Mouse (Mus musculus) left cerebral cortex, adult 18-20 months (tissue): ENCODE data around the gene 5430419D17Rik. TPM values are rescaled to one million over a fixed set of nuclear protein-coding genes. Genes with fewer than 3 reads are reported as not detected.

Source experiments
- DNase-seq, 2 experiments: peaks; one replicate each; pipeline ENCODE4 v3.0.0; 2021 to 2022; ENCODE audit warnings: low spot score in 2 of 2, mixed read lengths in 1 of 2
- total RNA-seq, 2 experiments: library from RNA; stranded (reverse); gene quantifications; 2 replicates each; pipeline ENCODE4 v1.2.3; 2021

Gene 5430419D17Rik
- total RNA-seq, 2 experiments from 2014 or later: not detected

DNA sequence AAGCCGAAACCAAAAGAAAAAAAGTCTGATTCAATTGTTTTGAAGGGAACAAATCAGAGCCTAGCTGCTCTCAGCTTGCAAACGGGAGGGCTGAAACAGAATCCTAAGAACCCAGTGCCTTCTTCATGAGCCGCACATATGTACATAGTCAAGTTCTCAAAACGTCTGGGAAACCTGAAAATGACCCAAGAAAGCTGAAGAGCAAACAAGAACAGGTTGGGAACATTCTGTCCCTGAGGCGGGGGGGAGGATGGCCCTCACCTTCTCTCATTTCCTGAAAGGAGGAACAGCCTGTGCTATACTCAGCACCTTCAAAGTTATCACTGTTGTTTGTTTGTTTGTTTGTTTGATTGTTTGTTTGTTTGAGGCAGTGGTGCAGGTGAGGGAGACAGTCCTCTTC, 132.5 kb downstream of the 5430419D17Rik start:
- no peak for DNase-seq

DNA sequence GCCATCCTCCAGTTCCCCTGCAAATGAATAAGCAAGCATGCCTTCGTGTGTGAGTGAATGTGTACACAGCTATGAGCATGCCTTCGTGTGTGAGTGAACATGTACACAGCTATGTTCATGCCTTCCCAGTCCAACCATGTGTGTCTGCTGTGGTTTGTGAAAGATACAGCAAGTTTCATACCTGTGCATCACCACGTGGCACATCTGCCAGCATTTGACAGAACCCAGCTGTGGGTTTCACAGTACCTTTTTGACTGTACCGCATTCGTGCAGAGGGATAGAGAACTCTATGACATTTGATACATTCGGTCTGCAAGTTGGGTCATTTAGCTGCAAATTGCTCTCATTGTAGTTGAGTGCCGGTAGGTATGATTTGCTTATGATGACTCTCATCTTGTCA, 140.3 kb downstream of the 5430419D17Rik start:
- DNase-seq: no peak

DNA sequence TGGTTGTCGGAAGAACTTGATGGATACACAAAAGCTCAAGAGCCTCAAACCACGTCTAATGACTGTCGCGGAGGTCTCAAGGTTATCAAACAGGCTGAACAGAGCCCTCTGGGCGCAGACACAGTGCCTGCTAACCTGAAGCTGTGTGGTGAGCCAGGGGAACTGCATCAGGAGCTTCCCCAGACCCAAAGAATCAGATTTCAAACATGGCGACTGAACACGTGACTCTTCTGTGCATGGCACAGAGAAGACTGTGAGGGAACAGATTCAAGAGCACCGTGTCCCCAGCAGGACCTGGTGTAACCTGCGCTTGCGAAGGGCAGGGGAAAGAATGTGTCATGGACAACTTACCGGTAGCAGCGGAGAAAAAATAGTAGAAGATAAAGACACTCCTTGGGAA, 143.4 kb downstream of the 5430419D17Rik start:
- DNase-seq: no peak

DNA sequence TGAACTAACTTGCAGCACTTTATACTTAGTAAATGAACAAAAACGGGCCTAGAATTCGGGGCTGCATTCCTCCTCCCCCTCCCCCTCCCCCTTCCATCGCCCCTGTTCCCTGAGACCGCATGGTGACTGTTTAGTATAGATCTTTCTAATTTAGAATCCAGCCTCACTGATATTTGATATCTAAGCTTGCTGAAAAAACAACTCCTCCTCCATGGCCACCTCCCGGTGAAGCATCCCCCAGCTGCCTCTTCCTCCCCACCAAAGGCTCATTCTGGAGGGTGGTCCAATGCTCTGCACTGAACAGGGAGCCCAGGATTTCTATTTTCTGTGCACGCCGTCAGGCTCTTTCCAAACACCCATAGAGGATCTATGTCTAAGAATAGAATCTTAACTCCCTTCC, 144.1 kb downstream of the 5430419D17Rik start:
- no peak for DNase-seq

DNA sequence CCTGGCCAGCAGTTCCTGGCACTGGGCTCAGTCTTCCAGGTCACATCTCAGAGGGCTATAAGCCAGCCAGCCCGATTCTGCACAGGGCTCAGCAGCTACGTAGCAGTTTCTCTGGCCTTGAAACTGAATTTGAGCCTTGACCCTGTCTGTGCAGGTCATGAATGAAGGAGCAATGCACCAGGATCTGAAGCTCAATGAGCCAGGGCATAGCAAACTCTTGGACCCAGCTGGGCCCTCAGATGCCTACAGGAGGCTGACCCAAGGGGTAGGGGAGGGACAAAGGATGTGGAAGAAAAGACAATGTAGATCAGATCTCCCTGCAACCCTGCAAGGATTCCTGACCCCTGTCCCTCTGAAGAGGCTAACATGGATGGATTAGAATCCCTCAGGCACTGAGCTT, 148.0 kb downstream of the 5430419D17Rik start, which contains the start of gene Cuzd1:
Gene Cuzd1, minus strand, starts transcription at position 101 of the 400 bp plus-strand sequence.
- no peak for DNase-seq

DNA sequence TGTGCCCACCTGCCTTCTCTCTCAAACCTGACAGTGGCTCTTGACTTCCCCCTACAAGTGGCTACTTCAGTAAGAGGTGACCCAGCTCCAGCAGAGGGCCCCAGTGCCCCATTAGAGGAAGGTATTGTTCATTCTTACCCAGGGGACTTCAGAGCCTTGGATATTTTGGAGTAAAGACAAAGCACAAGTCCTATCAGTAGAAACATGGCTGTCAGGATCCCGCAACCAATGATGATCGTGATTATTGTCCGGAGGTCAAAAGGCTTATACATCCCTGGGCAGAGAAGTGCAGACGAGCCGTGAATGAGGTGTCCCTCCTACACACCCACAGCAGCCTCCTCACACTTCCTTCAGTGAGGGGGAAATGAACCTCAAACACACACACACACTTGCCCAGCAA, 152.9 kb downstream of the 5430419D17Rik start:
- no peak for DNase-seq

DNA sequence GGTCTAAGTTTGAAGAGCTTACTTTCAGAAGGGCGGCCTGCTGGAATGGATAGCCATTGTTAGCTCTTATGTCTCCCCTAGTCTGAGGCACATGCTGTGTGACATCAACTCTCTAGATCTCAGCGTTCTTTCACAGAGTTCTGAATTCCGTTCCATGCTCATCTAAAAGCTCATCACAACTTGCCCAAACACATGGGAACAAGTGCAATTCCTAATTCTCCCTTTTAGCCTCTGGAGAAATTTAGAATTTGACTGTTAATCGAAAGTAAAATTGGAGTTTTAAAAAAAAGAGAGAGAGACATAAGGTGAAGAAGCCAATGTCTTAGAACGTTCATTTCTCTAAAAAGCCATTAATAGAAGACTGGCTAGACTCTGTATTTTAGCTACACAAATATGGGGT, 155.2 kb downstream of the 5430419D17Rik start, which contains the start of gene Fam24b:
Gene Fam24b, minus strand, starts transcription at position 101 of the 400 bp plus-strand sequence.
- no peak for DNase-seq

DNA sequence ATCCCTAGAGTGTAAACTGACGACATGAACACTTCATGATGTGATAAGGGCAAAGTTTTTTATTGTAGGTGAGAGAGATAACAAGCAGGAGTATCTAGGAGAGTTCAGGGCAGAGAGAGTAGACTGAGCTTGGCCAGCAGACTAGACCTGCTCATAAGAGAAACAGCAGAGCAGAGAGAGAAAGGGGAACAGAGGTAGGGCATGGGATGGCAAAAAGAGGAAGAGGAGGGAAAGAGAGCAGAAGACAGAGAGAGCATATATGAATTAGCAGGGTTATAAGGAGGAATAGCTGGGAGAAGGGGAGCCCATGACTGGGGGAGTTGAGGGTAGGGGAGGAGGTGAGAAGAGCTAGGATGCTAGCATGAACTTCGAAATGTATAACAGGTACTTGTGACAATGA, 157.5 kb downstream of the 5430419D17Rik start:
- DNase-seq: no peak

DNA sequence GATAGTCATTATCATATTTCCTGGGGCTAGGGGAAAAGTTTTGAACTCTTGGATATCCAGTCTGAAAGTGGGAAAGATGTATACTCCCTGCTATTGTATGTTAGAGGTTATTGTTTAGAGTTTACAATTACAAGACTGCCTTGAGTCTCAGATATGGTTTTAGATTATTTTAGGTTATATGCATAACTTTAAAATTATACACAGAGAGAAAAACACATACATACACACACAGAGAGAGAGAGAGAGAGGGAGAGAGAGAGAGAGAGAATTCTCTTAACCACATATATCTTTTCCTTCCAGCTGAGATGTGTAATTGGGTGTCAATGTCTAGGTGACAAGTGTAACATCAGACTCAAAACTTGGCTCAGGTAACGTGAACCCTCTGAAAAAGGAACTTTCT, 159.4 kb downstream of the 5430419D17Rik start, which contains the start of gene Fam24a:
Gene Fam24a, plus strand, starts transcription at position 301 of the 400 bp plus-strand sequence.
- DNase-seq: no peak

DNA sequence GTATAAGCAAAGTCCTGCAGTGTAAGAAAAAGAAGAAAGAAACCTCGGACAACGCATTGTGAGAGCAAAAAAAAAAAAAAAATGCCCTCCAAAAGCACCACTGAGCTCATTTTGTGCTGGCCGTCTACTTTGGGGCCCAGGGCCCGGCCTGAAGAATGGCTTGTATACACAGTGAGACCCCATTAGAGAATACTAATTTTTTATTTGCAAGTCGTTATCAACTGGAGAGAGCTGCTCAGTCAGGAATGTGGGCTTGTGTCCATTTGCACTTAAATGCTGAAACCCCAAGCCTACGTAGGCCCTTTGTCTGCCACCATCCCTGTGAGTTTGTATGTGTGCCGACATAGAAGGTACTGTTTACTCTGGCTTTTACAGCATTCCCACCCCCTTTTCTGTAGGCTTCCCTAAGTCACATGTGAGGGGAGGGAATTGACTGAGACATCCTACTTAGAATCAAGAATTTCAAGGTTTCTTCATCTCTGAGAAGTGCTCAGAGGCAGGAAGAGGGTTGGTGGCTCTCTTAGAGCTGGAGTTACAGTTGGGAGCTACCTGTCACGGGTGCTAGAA, 163.4 kb downstream of the 5430419D17Rik start:
- DNase-seq: no peak

DNA sequence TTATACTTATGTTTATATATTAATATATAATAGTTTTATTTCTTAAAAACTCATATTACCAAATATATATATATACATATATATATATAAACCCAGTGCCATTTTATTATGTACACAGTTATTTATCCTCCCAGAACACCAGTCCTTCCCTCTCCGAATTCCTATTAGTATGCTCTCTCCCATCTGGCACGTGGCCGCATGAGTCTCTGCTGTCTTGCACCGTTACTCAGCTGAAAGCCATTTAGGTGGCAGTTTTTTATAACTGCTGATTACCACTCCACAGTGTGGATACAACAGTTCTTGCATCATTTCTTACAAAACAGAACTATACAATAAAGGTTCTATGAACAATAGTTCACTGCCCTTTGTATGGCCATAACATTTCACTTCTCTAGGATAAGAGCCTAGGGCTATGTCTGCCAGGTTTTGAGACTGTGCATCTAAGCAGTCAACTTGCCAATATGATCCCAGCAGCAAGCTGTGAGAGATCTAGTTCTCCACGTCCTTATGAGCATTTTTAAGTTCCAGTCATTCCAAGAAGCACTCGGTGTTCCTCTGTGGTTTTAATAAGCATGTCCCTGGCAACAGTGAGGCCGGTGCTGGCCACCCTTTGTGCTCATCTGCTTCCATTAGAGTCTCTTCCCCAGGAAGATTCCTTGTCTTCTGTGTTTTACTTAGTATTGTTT, 171.8 kb downstream of the 5430419D17Rik start:
- no peak for DNase-seq

Other genes with a start within 250 kb of the 5430419D17Rik start
- gene Htra1, start 238.3 kb upstream of the 5430419D17Rik start, total RNA-seq: 100 to 1,000 TPM; 179 to 186 TPM
- not detected for gene Dmbt1, start 142.3 kb upstream of the 5430419D17Rik start, total RNA-seq
- not detected for gene 4933402N03Rik, start 28.1 kb upstream of the 5430419D17Rik start, total RNA-seq
- not detected for gene Cuzd1, start 147.9 kb downstream of the 5430419D17Rik start, total RNA-seq
- gene Fam24b, start 155.1 kb downstream of the 5430419D17Rik start, total RNA-seq: not detected
- gene Fam24a, start 159.5 kb downstream of the 5430419D17Rik start, total RNA-seq: not detected
- 10 to 100 TPM; 29.0 to 29.1 TPM for gene 2310057M21Rik, start 188.4 kb downstream of the 5430419D17Rik start, total RNA-seq
- 10 to 100 TPM; 45.6 to 57.6 TPM for gene Pstk, start 196.7 kb downstream of the 5430419D17Rik start, total RNA-seq
- gene Ikzf5, start 236.1 kb downstream of the 5430419D17Rik start, total RNA-seq: 10 to 100 TPM; 43.5 to 49.9 TPM
- gene Acadsb, start 236.2 kb downstream of the 5430419D17Rik start, total RNA-seq: 10 to 100 TPM; 93.3 to 99.4 TPM